ENCODE assay signal across 13 mouse cellular contexts in the genomic region with DNA sequence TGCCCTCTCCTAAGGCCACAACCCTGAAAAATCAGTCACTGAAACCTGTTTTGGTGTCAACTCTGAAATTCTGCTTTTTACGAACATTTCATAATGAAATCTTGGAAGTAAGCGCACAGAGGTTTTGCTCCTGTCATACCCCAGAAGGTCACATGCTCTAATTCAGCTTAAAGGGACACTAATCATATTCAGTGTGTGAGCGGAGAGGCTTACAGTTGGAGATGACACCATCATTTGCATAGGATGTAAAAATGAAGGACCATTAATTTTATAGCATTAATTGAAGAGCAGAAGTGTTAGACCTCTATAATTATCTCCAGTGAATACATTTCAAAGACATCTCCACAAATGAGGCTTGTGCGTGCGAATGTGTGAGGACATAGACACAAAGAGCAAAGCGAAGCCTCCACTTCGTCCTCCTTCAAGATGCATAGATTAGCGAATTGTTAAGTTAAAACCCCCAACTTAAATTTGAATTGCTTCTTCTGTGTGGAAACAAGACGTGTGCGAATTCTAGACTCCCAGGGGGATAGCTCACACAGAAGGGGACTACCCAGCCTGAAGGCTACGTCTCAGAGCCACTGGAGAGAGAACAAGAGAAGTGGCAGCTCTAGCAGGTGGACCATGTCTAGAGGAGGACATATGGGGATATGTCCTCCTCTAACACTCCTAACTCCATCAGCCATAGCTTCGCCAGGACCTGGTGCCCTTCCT.
"Had no signal": no experiment of that assay in that cellular context is flagged by ENCODE, and none has a peak within 500 bp of the region (broad histone marks: within the 10 kb centered on the region; RNA-seq: fewer than 3 reads in every experiment).

No protein-coding gene starts in this region.

- ATAC-seq: midbrain, embryonic 15.5 days had no signal

- H3K9ac ChIP-seq: limb, embryonic 12.5 days; liver, embryonic 14.5 days; midbrain, embryonic 15.5 days; stomach, embryonic 15.5 days had no signal

- DNase-seq: kidney, adult 8-10 months; kidney, postnatal 36 days; layer of hippocampus, adult 9-11 months; layer of hippocampus, postnatal 36 days; liver; lung, adult 18-20 months; right cerebral cortex, postnatal 14 days; thymus, adult 2 months; thymus, postnatal 36 days had no signal

- H3K9me3 ChIP-seq: limb, embryonic 12.5 days; midbrain, embryonic 15.5 days; stomach, embryonic 15.5 days had no signal

- H3K36me3 ChIP-seq: limb, embryonic 12.5 days; midbrain, embryonic 15.5 days; stomach, embryonic 15.5 days had no signal

- H3K27ac ChIP-seq: limb, embryonic 12.5 days; liver, embryonic 14.5 days; midbrain, embryonic 15.5 days; stomach, embryonic 15.5 days had no signal

- H3K4me3 ChIP-seq: limb, embryonic 12.5 days; midbrain, embryonic 15.5 days; stomach, embryonic 15.5 days had no signal

- H3K4me2 ChIP-seq: limb, embryonic 12.5 days; midbrain, embryonic 15.5 days; stomach, embryonic 15.5 days had no signal

- H3K4me1 ChIP-seq: midbrain, embryonic 15.5 days; stomach, embryonic 15.5 days had no signal

- H3K27me3 ChIP-seq: midbrain, embryonic 15.5 days; stomach, embryonic 15.5 days had no signal
